Mouse (Mus musculus) yolk sac, embryonic 10.5 days (tissue): Measurements from ENCODE around the gene Zfp558.
"Not testable (repeated sequence)": the region's sequence is repeated elsewhere in the genome, so short reads cannot be mapped to it uniquely, and the experiment has no call there.

Source experiments
- DNase-seq: peaks from one replicate; pipeline ENCODE4 v3.0.0-alpha.2; 2017; ENCODE audit warnings: low spot score

Gene Zfp558

GRCm38 (mm10) chr9:18478168-18478567, at the start of gene Zfp558, which contains the start of gene Mbd3l1:
Gene Zfp558 (minus strand): TSS chr9:18478268.
Gene Mbd3l1 (plus strand): TSS chr9:18478359.
- no peak for DNase-seq

GRCm38 (mm10) chr9:18508098-18508497, 30.0 kb upstream of the Zfp558 start:
- no peak for DNase-seq

- peak; percentile 85 for DNase-seq
Measured at GRCm38 (mm10) chr9:18473324-18474128, 4.5 kb downstream of the Zfp558 start.

GRCm38 (mm10) chr9:18468005-18468404, 10.1 kb downstream of the Zfp558 start:
- DNase-seq, result no peak

- no peak for DNase-seq
Measured at GRCm38 (mm10) chr9:18467350-18467749, 10.7 kb downstream of the Zfp558 start.

GRCm38 (mm10) chr9:18456520-18456919, 21.5 kb downstream of the Zfp558 start:
- DNase-seq, result no peak

GRCm38 (mm10) chr9:18431687-18432086, 46.4 kb downstream of the Zfp558 start:
- DNase-seq, result no peak

- DNase-seq, result no peak
Measured at GRCm38 (mm10) chr9:18430354-18430753, 47.7 kb downstream of the Zfp558 start, which contains the start of gene Mbd3l2. Gene Mbd3l2 (plus strand): TSS chr9:18430654.

- DNase-seq, result not testable (repeated sequence)
Measured at GRCm38 (mm10) chr9:18412371-18412770, 65.7 kb downstream of the Zfp558 start.
